Mouse (Mus musculus): ENCODE results near the gene Stambp. TPM values are rescaled to one million over a fixed set of nuclear protein-coding genes. Genes with fewer than 3 reads are reported as not detected.
"Not testable (repeated sequence)": the region's sequence is repeated elsewhere in the genome, so short reads cannot be mapped to it uniquely, and the experiment has no call there.

Stambp gene
- polyA plus RNA-seq, 1 experiment = 5.2 TPM

DNA sequence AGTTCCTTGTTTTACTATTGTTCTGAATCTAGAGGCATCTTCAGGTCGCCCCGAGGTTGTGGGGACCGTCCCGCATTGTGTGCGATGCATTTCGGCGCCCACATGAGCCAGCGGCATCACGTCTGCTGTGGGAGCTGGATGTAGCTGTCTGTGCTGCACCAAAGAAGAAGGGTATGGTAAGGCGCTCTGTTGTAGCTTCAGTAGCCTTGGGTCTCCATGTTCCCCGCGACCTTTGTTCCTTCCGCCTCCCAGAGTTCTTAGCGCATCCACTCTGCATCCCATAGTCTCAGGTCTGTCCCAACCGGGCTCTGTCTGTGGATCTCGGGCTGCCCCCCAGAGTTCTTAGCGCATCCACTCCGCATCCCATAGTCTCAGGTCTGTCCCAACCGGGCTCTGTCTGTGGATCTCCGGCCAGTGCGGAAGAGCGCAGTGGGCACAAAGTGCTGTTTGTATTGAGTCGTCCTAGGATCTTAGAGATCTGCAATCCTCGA, 26.6 kb upstream of the Stambp start:
- H3K27ac ChIP-seq (ENCODE audit: insufficient read depth, low read length) = no peak overlapping the region
- TF ChIP-seq CTCF (IDR thresholded peaks at IDR 0.05; ENCODE audit: extremely low read depth, insufficient read depth, insufficient read length, insufficient replicate concordance) (no peak), POLR2A (IDR thresholded peaks at IDR 0.05; ENCODE audit: low read depth, low read length) (no peak)
- H3K27me3 ChIP-seq (ENCODE audit: control insufficient read depth, insufficient read depth, low read length) = no peaks in the 10 kb centered on the region; the same call in 1 of the 2 replicates
- H3K4me3 ChIP-seq (ENCODE audit: extremely low read depth, insufficient read depth, insufficient read length) = peak overlapping the region; percentile 23; the same call in 1 of the 2 replicates
- H3K4me1 ChIP-seq (ENCODE audit: control insufficient read depth, insufficient read depth, insufficient read length) = peaks cover 2% of the 10 kb centered on the region; the same call in 1 of the 2 replicates
- H3K36me3 ChIP-seq (ENCODE audit: control insufficient read depth, insufficient read depth, low read length) = no peaks in the 10 kb centered on the region
- 47% methylated on average over 24 of the region's 24 CpGs for WGBS
- DNase-seq (ENCODE audit: low read depth in 1 of 2, low spot score in 2 of 2) = no peak

DNA sequence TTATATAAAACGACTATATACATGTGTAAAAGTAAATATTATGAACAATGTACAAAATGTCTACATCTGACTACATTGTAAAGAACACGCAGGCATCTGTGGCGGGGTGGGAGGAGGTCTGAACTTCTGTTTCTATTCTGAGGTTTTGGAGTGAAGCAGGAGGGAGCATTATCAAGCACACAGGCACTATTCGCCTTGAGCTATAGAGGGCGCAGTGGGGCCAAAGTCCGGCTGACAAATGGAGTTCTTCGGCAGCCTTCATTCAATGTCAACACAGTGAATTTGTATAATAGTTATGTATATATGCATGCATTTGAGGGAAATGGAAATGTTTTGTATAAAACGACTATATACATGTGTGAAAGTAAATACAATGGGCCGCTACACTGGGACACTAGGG, 26.1 kb upstream of the Stambp start:
- no peak overlapping the region for H3K27ac ChIP-seq (ENCODE audit: insufficient read depth, low read length)
- DNase-seq (ENCODE audit: low read depth in 1 of 2, low spot score in 2 of 2) = peak in 1 of 2 experiments; percentile 24
- TF ChIP-seq POLR2A (IDR thresholded peaks at IDR 0.05; ENCODE audit: low read depth, low read length) (no peak), CTCF (IDR thresholded peaks at IDR 0.05; ENCODE audit: extremely low read depth, insufficient read depth, insufficient read length, insufficient replicate concordance) (peak; percentile 29; the same call in 1 of the 2 replicates)
- 9% methylated on average over 9 of the region's 9 CpGs for WGBS
- H3K4me1 ChIP-seq (ENCODE audit: control insufficient read depth, insufficient read depth, insufficient read length) = peaks cover 2% of the 10 kb centered on the region; the same call in 1 of the 2 replicates
- no peaks in the 10 kb centered on the region; the same call in 1 of the 2 replicates for H3K27me3 ChIP-seq (ENCODE audit: control insufficient read depth, insufficient read depth, low read length)
- no peaks in the 10 kb centered on the region for H3K36me3 ChIP-seq (ENCODE audit: control insufficient read depth, insufficient read depth, low read length)
- no peak overlapping the region for H3K4me3 ChIP-seq (ENCODE audit: extremely low read depth, insufficient read depth, insufficient read length)

GRCm38 (mm10) chr6:83597988-83598387, 25.5 kb upstream of the Stambp start:
- WGBS = 72% methylated on average over 3 of the region's 3 CpGs

GRCm38 (mm10) chr6:83595035-83595434, 22.5 kb upstream of the Stambp start:
- Histone ChIP-seq H3K36me3 (ENCODE audit: control insufficient read depth, insufficient read depth, low read length) (no peaks in the 10 kb centered on the region), H3K27me3 (ENCODE audit: control insufficient read depth, insufficient read depth, low read length) (no peaks in the 10 kb centered on the region; the same call in 1 of the 2 replicates), H3K4me1 (ENCODE audit: control insufficient read depth, insufficient read depth, insufficient read length) (peaks cover 2% of the 10 kb centered on the region; the same call in 1 of the 2 replicates), H3K27ac (ENCODE audit: insufficient read depth, low read length) (no peak overlapping the region), H3K4me3 (ENCODE audit: extremely low read depth, insufficient read depth, insufficient read length) (no peak overlapping the region)
- no peak for TF ChIP-seq POLR2A (IDR thresholded peaks at IDR 0.05; ENCODE audit: low read depth, low read length)
- TF ChIP-seq CTCF (IDR thresholded peaks at IDR 0.05; ENCODE audit: extremely low read depth, insufficient read depth, insufficient read length, insufficient replicate concordance) = no peak
- no peak for DNase-seq (ENCODE audit: low read depth in 1 of 2, low spot score in 2 of 2)
- 83% methylated on average over 2 of the region's 2 CpGs for WGBS

More at GRCm38 (mm10) chr6:83597988-83598387, 25.5 kb upstream of the Stambp start:
- no peak overlapping the region for H3K4me3 ChIP-seq (ENCODE audit: extremely low read depth, insufficient read depth, insufficient read length)
- TF ChIP-seq POLR2A (IDR thresholded peaks at IDR 0.05; ENCODE audit: low read depth, low read length) (no peak), CTCF (IDR thresholded peaks at IDR 0.05; ENCODE audit: extremely low read depth, insufficient read depth, insufficient read length, insufficient replicate concordance) (no peak)
- peaks cover 2% of the 10 kb centered on the region; the same call in 1 of the 2 replicates for H3K4me1 ChIP-seq (ENCODE audit: control insufficient read depth, insufficient read depth, insufficient read length)
- no peak for DNase-seq (ENCODE audit: low read depth in 1 of 2, low spot score in 2 of 2)
- H3K27ac ChIP-seq (ENCODE audit: insufficient read depth, low read length) = no peak overlapping the region
- no peaks in the 10 kb centered on the region; the same call in 1 of the 2 replicates for H3K27me3 ChIP-seq (ENCODE audit: control insufficient read depth, insufficient read depth, low read length)
- H3K36me3 ChIP-seq (ENCODE audit: control insufficient read depth, insufficient read depth, low read length) = no peaks in the 10 kb centered on the region

DNA sequence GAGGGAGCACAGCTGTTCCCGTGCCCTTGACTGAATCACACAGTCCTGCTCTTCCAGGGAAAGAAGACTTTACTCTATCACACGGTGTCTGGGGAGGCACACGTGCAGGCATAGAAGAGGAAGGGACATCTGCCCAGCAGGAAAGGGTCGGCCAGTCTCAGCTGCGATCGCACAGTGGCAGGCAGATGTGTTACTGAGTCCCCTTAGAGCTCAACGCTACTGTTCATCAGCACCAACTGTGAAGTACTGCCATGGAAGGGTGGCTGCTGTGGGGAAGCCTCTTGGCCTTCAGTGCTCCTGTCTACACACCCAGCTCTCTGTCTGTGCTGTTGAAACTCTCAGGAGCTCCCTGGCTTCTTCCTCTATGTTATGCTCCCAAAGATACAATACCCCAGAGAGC, 21.4 kb upstream of the Stambp start:
- Histone ChIP-seq H3K27ac (ENCODE audit: insufficient read depth, low read length) (no peak overlapping the region), H3K27me3 (ENCODE audit: control insufficient read depth, insufficient read depth, low read length) (no peaks in the 10 kb centered on the region; the same call in 1 of the 2 replicates), H3K36me3 (ENCODE audit: control insufficient read depth, insufficient read depth, low read length) (no peaks in the 10 kb centered on the region), H3K4me3 (ENCODE audit: extremely low read depth, insufficient read depth, insufficient read length) (no peak overlapping the region), H3K4me1 (ENCODE audit: control insufficient read depth, insufficient read depth, insufficient read length) (peaks cover under 1% of the 10 kb centered on the region; the same call in 1 of the 2 replicates)
- TF ChIP-seq CTCF (IDR thresholded peaks at IDR 0.05; ENCODE audit: extremely low read depth, insufficient read depth, insufficient read length, insufficient replicate concordance) (no peak), POLR2A (IDR thresholded peaks at IDR 0.05; ENCODE audit: low read depth, low read length) (no peak)
- 74% methylated on average over 7 of the region's 7 CpGs for WGBS
- DNase-seq (ENCODE audit: low read depth in 1 of 2, low spot score in 2 of 2) = no peak

DNA sequence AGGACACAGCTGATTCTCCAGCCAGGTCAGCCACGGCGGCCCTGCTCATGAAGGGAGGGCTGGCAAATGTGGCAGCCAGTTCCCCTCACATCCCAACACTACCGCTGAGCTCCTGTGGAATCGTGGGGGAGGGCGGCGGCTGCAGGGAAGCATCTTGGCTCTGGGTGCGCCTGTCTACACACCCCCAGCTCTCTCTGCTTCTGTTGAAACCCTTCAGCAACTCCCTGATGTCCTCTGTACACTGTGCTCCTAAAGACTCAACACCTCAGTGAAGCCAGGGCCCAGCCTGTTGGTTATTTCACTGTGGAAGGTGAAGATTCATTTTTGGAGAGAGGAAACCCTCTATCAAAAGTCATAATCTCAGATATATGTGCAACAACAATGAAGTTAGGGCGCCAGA, 19.5 kb upstream of the Stambp start:
- Histone ChIP-seq H3K4me1 (ENCODE audit: control insufficient read depth, insufficient read depth, insufficient read length) (no peaks in the 10 kb centered on the region), H3K36me3 (ENCODE audit: control insufficient read depth, insufficient read depth, low read length) (no peaks in the 10 kb centered on the region), H3K27me3 (ENCODE audit: control insufficient read depth, insufficient read depth, low read length) (no peaks in the 10 kb centered on the region), H3K4me3 (ENCODE audit: extremely low read depth, insufficient read depth, insufficient read length) (no peak overlapping the region), H3K27ac (ENCODE audit: insufficient read depth, low read length) (no peak overlapping the region)
- TF ChIP-seq POLR2A (IDR thresholded peaks at IDR 0.05; ENCODE audit: low read depth, low read length) (no peak), CTCF (IDR thresholded peaks at IDR 0.05; ENCODE audit: extremely low read depth, insufficient read depth, insufficient read length, insufficient replicate concordance) (no peak)
- DNase-seq (ENCODE audit: low read depth in 1 of 2, low spot score in 2 of 2) = no peak
- 83% methylated on average over 8 of the region's 8 CpGs for WGBS

DNA sequence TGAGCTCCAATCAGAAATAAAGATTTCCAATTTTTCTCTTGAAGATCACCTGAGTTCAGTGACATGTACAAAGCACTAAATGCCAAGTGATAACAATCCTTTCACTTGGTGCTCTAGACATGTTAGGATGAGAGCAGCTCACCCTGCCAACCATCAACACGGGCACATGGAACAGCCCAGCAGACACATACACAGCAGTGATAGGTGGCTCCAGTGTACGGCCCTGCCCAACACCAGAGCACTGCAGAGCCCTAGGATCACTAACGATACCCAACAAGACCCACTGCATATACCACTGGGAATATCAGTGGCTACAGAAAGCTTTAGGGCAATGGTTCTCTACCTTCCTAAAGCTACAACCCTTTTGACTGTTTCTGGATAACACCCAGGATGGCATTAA, 17.8 kb upstream of the Stambp start:
- TF ChIP-seq CTCF (IDR thresholded peaks at IDR 0.05; ENCODE audit: extremely low read depth, insufficient read depth, insufficient read length, insufficient replicate concordance) (no peak), POLR2A (IDR thresholded peaks at IDR 0.05; ENCODE audit: low read depth, low read length) (no peak)
- H3K27ac ChIP-seq (ENCODE audit: insufficient read depth, low read length) = no peak overlapping the region
- 88% methylated on average over 3 of the region's 3 CpGs for WGBS
- no peaks in the 10 kb centered on the region for H3K4me1 ChIP-seq (ENCODE audit: control insufficient read depth, insufficient read depth, insufficient read length)
- DNase-seq (ENCODE audit: low read depth in 1 of 2, low spot score in 2 of 2) = no peak
- H3K4me3 ChIP-seq (ENCODE audit: extremely low read depth, insufficient read depth, insufficient read length) = no peak overlapping the region
- no peaks in the 10 kb centered on the region for H3K36me3 ChIP-seq (ENCODE audit: control insufficient read depth, insufficient read depth, low read length)
- H3K27me3 ChIP-seq (ENCODE audit: control insufficient read depth, insufficient read depth, low read length) = no peaks in the 10 kb centered on the region

DNA sequence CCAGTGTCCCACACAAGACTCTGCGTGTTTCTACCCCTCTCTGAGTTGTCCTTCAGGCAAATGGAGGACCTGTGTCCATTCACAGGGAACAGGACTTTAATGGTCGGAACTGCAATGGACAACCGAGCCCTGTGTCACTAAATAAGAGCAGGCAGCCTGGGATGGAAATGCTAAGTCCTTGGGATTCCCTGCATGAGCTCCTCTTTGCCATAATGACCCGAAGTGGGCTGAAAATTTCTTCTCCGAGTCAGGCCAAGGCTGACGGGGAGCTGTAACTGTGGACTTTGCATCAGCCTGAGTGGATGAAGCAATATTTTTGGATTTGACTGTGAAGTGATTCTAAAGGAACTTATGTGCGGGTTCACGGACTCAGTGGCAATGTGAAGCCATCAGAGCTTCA, 14.7 kb upstream of the Stambp start:
- H3K36me3 ChIP-seq (ENCODE audit: control insufficient read depth, insufficient read depth, low read length); H3K4me3 ChIP-seq (ENCODE audit: extremely low read depth, insufficient read depth, insufficient read length); H3K4me1 ChIP-seq (ENCODE audit: control insufficient read depth, insufficient read depth, insufficient read length); H3K27ac ChIP-seq (ENCODE audit: insufficient read depth, low read length); DNase-seq (ENCODE audit: low read depth in 1 of 2, low spot score in 2 of 2); H3K27me3 ChIP-seq (ENCODE audit: control insufficient read depth, insufficient read depth, low read length): not testable (repeated sequence)
- 90% methylated on average over 8 of the region's 8 CpGs for WGBS

DNA sequence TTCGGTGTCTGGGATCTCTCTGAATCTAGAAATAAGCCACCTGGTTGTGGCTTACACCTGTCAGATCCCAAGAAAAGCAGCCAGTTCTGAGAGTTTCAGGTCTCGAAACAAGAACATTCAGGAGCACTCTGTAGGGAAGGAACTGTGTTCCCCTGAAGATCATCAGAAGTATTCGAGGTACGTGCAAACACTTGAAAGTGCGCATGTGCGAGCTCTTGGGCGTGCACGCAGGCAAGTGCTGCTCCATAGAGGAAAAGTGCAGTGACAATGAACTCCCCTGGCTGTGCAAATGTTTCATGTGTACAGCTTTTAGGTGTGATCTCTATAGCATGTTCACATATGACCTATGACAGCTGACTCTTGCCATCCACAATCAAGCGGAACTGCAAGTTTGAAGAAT, 12.8 kb upstream of the Stambp start:
- not testable (repeated sequence) for DNase-seq (ENCODE audit: low read depth in 1 of 2, low spot score in 2 of 2); H3K4me3 ChIP-seq (ENCODE audit: extremely low read depth, insufficient read depth, insufficient read length); H3K4me1 ChIP-seq (ENCODE audit: control insufficient read depth, insufficient read depth, insufficient read length); H3K27ac ChIP-seq (ENCODE audit: insufficient read depth, low read length); H3K36me3 ChIP-seq (ENCODE audit: control insufficient read depth, insufficient read depth, low read length); H3K27me3 ChIP-seq (ENCODE audit: control insufficient read depth, insufficient read depth, low read length)
- WGBS = 83% methylated on average over 9 of the region's 9 CpGs

All from spleen, adult 2 months (tissue).